Mouse (Mus musculus) hindbrain, embryonic 10.5 days (tissue): ENCODE results near the gene Padi1. TPM values are rescaled to one million over a fixed set of nuclear protein-coding genes. Genes with fewer than 3 reads are reported as not detected.

Source experiments
- DNase-seq: peaks from one replicate; pipeline ENCODE4 v3.0.0-alpha.2; 2017; ENCODE audit warnings: low spot score
- H3K27ac ChIP-seq: fragments of 300-500 bp; sonication (generic); 2 replicates; pipeline ENCODE4 v1.5.1; 2016; ENCODE audit warnings: mild to moderate bottlenecking, moderate library complexity
- H3K27me3 ChIP-seq: fragments of 300-500 bp; sonication (generic); 2 replicates; pipeline ENCODE4 v1.6.1; 2016; ENCODE audit warnings: mild to moderate bottlenecking; ENCODE audit not compliant: poor library complexity, insufficient read depth, severe bottlenecking
- H3K36me3 ChIP-seq: fragments of 300-500 bp; sonication (generic); 2 replicates; pipeline ENCODE4 v1.6.1; 2016; ENCODE audit warnings: mild to moderate bottlenecking, moderate library complexity
- H3K4me1 ChIP-seq: fragments of 300-500 bp; sonication (generic); replicated peaks from 2 replicates; pipeline ENCODE4 v1.6.1; 2016; ENCODE audit warnings: mild to moderate bottlenecking
- H3K4me3 ChIP-seq: fragments of 300-500 bp; sonication (generic); 2 replicates; pipeline ENCODE4 v1.5.1; 2016; ENCODE audit warnings: mild to moderate bottlenecking, moderate library complexity
- H3K9me3 ChIP-seq: fragments of 300-500 bp; sonication (generic); 2 replicates; pipeline ENCODE4 v1.6.1; 2016; ENCODE audit warnings: mild to moderate bottlenecking, moderate library complexity
- WGBS: fragments of 180-500 bp; shearing (Covaris S2); methylation state at CpG from one replicate; pipeline ENCODE4 v1.1.7; 2016; 5-methylcytosine and 5-hydroxymethylcytosine counted together
- polyA plus RNA-seq: library from polyadenylated mRNA; unstranded; fragments of >200 nt; fragmentation: Nextera tagmentation; extraction: Ambion mirVana; gene quantifications from 2 replicates; pipeline ENCODE4 v1.2.1, GENCODE M21; 2016

The Padi1 gene
- polyA plus RNA-seq, 1 experiment from 2014 or later = 0.07 TPM

DNA sequence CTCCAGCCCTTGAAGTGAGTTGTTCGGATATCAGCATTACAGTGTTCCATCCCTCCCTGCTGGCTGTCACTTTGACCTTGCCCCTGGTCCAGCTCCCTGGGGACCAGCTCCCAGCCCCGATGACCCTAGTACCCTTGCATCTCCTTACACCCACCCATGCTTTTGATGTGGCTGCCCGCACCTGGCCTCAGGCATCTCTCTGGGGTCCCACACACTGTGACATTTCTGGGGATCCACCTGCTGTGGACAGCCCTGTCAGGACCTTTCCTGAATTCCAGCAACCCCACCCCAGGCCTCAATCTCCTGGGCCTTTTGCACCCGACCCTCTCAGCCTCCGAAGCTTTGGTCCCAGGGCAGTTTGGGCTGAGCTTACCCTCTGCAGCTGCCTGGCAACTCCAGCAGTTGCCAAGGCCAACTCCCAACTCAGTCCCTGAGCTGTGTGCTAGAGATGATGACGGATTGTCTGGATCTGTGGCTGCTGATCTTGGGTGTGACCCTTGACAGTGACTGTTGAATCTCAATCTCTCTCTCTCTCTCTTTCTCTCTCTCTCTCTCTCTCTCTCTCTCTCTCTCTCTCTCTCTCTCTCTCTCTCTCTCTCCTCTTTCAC, 11.1 kb downstream of the Padi1 start:
- Histone ChIP-seq H3K27ac (no peak overlapping the region), H3K36me3 (no peaks in the 10 kb centered on the region), H3K4me1 (peaks cover 48% of the 10 kb centered on the region), H3K4me3 (no peak overlapping the region), H3K9me3 (no peaks in the 10 kb centered on the region), H3K27me3 (peaks cover 44% of the 10 kb centered on the region)
- no peak for DNase-seq
- WGBS = 55% methylated on average over 6 of the region's 6 CpGs

- no peaks in the 10 kb centered on the region for H3K9me3 ChIP-seq
- DNase-seq = no peak
- H3K27ac ChIP-seq = peak overlapping the region; percentile 24
- peaks cover 39% of the 10 kb centered on the region for H3K27me3 ChIP-seq
- peaks cover 44% of the 10 kb centered on the region for H3K4me1 ChIP-seq
- H3K36me3 ChIP-seq = no peaks in the 10 kb centered on the region
- 51% methylated on average over 8 of the region's 8 CpGs for WGBS
- H3K4me3 ChIP-seq = no peak overlapping the region
These were observed 12.8 kb downstream of the Padi1 start for GRCm38 (mm10) chr4:140832821-140833220.

GRCm38 (mm10) chr4:140831808-140832207, 13.8 kb downstream of the Padi1 start:
- Histone ChIP-seq H3K27ac (no peak overlapping the region), H3K36me3 (no peaks in the 10 kb centered on the region), H3K4me3 (no peak overlapping the region), H3K4me1 (peaks cover 42% of the 10 kb centered on the region), H3K9me3 (no peaks in the 10 kb centered on the region), H3K27me3 (peaks cover 35% of the 10 kb centered on the region)
- DNase-seq = no peak
- 87% methylated on average over 4 of the region's 4 CpGs for WGBS

DNA sequence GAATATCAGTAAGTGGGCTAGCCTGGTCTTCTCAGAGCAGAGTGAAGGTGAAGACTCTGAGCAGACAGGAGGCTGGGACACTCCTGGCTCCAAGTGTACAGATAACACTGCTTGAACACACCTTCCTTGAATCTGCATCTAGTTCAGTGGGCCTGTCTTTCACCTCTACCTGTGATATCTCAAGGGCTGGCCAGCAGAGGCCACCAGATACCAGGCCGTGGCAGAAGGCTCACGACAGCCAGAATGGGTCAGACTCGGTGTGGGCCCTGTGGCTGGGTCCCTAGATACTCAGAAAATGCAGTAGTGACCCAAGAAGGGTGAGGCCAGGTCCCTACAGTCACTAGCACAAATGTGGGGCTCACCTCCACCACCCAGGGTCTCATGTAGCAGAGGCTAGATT, 18.3 kb downstream of the Padi1 start:
- Histone ChIP-seq H3K27me3 (peaks cover 6% of the 10 kb centered on the region; the same call in 1 of the 2 replicates), H3K9me3 (peaks cover 6% of the 10 kb centered on the region; the same call in 1 of the 2 replicates), H3K36me3 (no peaks in the 10 kb centered on the region), H3K4me3 (no peak overlapping the region), H3K27ac (no peak overlapping the region), H3K4me1 (peaks cover 3% of the 10 kb centered on the region; the same call in 1 of the 2 replicates)
- 64% methylated on average over 3 of the region's 3 CpGs for WGBS
- DNase-seq = no peak

- Histone ChIP-seq H3K9me3 (peaks cover 6% of the 10 kb centered on the region; the same call in 1 of the 2 replicates), H3K27me3 (peaks cover 6% of the 10 kb centered on the region; the same call in 1 of the 2 replicates), H3K4me3 (no peak overlapping the region), H3K4me1 (peaks cover 3% of the 10 kb centered on the region; the same call in 1 of the 2 replicates), H3K27ac (peak overlapping the region; percentile 12; the same call in 1 of the 2 replicates), H3K36me3 (no peaks in the 10 kb centered on the region)
- no peak for DNase-seq
- WGBS = 55% methylated on average over 11 of the region's 11 CpGs
These were observed 19.6 kb downstream of the Padi1 start for GRCm38 (mm10) chr4:140825942-140826341.

GRCm38 (mm10) chr4:140821988-140822387, 23.6 kb downstream of the Padi1 start:
- Histone ChIP-seq H3K4me3 (no peak overlapping the region), H3K9me3 (peaks cover 6% of the 10 kb centered on the region; the same call in 1 of the 2 replicates), H3K4me1 (peaks cover 3% of the 10 kb centered on the region; the same call in 1 of the 2 replicates), H3K27me3 (no peaks in the 10 kb centered on the region), H3K36me3 (no peaks in the 10 kb centered on the region), H3K27ac (no peak overlapping the region)
- DNase-seq = peak; percentile 57
- WGBS = 71% methylated on average over 5 of the region's 5 CpGs

GRCm38 (mm10) chr4:140817413-140817812, 28.2 kb downstream of the Padi1 start:
- Histone ChIP-seq H3K36me3 (no peaks in the 10 kb centered on the region), H3K9me3 (no peaks in the 10 kb centered on the region), H3K27ac (no peak overlapping the region), H3K4me3 (no peak overlapping the region), H3K4me1 (peaks cover 36% of the 10 kb centered on the region), H3K27me3 (peaks cover 35% of the 10 kb centered on the region)
- WGBS = 90% methylated on average over 8 of the region's 8 CpGs
- no peak for DNase-seq

GRCm38 (mm10) chr4:140815996-140816917, 29.3 kb downstream of the Padi1 start:
- no peak overlapping the region for H3K4me3 ChIP-seq
- no peaks in the 10 kb centered on the region for H3K9me3 ChIP-seq
- peaks cover 39% of the 10 kb centered on the region for H3K4me1 ChIP-seq
- no peak overlapping the region for H3K27ac ChIP-seq
- H3K27me3 ChIP-seq = peaks cover 35% of the 10 kb centered on the region
- 77% methylated on average over 10 of the region's 10 CpGs for WGBS
- DNase-seq = no peak
- H3K36me3 ChIP-seq = no peaks in the 10 kb centered on the region

GRCm38 (mm10) chr4:140815496-140815895, 30.1 kb downstream of the Padi1 start:
- 81% methylated on average over 5 of the region's 5 CpGs for WGBS
- H3K4me1 ChIP-seq = peaks cover 44% of the 10 kb centered on the region

DNA sequence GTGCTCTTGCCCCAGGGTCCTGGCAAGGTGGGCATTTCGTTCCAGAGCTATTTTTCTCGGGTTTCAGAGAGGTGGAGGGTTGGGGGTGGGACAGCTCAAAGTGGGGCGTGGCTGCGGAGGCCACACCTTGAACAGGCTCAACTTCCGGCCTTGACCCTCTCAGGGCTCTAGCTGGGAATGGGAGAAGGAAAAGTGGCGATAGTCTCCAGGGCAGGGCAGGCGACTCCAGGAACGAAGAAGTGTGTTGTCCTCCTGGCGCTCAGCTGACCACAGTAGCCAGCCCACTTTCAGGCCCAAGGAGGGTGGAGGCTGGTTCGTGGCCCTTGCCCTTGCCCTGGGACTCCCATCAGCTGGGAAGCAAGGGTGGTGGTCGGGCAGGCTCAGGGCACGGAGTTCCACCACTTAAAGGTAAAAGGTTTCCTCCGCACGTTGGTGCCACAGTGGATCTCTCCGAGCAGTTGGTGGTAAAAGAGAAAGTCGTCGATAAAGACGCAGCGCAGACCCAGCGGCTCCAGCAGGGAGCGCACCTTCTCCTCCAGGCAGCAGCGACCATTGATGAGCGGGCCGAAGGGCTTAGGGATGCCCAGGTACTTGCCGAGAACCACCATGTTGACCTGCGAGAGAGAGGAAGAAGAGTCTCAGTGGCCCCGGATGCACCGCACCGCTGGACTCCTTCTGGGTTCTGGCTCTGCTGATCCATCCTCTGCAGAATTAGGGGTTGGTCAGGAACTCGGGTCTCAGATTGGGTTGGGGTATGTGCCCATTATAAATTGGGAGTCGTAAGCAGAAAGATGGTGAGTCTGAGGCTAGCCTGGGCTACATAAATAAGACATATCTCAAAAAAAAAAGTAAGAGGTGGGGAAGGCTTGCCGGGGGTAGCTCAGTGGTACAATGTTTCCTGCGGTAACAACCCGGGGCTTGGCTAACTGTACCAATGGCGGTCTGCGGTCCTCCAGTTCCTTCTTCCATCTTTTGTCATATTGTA, 31.0 kb downstream of the Padi1 start:
- peaks cover 35% of the 10 kb centered on the region for H3K27me3 ChIP-seq
- H3K4me1 ChIP-seq = peaks cover 48% of the 10 kb centered on the region
- H3K36me3 ChIP-seq = no peaks in the 10 kb centered on the region
- 24% methylated on average over 36 of the region's 36 CpGs for WGBS
- peak; percentile 52 for DNase-seq
- peak overlapping the region; percentile 76 for H3K27ac ChIP-seq
- peak overlapping the region; percentile 49 for H3K4me3 ChIP-seq
- no peaks in the 10 kb centered on the region for H3K9me3 ChIP-seq

More at GRCm38 (mm10) chr4:140815496-140815895, 30.1 kb downstream of the Padi1 start:
- Histone ChIP-seq H3K27ac (no peak overlapping the region), H3K9me3 (no peaks in the 10 kb centered on the region), H3K36me3 (no peaks in the 10 kb centered on the region), H3K4me3 (no peak overlapping the region), H3K27me3 (peaks cover 35% of the 10 kb centered on the region)
- no peak for DNase-seq

DNA sequence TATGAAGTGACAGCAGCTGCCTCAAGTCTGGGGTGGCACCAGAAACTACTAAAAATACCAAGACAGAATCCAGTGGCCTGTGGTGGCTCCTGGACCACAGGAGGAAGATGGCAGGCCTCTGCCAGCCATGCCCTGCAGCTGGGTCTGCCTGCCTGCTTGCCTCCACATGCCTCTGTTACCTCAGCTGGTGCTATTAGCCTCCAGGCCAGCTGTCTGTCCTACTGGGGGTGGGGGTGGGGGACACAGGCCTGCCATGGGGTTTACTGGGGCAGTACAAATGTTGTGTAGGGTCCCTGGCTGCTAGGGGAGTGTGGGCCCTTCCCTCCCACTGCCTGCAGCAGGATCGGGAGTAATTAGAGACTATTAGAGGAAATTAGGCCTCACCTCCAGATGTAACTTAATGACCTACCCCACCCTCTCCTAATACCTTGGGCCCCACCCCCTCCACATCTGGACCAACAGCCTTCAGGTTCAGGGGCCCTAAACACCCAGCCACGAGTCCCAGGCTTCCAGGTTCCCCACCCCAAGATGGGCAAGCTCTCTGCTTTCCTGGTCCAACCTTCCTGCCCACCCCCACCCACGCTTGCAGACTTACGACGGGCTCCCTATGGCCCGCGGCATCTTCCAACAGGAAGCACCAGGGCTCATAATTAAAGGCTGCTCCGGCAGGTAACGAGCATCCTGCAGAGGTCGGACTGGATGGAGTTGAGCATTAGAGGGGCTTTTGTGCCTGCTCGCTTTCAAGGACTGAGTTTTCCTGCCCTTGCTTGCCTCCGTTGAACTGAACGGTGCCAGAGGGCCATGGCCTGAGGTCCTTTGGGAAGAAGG, 32.0 kb downstream of the Padi1 start:
- H3K4me1 ChIP-seq = peaks cover 48% of the 10 kb centered on the region
- no peak for DNase-seq
- peak overlapping the region; percentile 76; the same call in 1 of the 2 replicates for H3K27ac ChIP-seq
- H3K36me3 ChIP-seq = no peaks in the 10 kb centered on the region
- H3K9me3 ChIP-seq = no peaks in the 10 kb centered on the region
- peak overlapping the region; percentile 49 for H3K4me3 ChIP-seq
- 30% methylated on average over 13 of the region's 13 CpGs for WGBS
- H3K27me3 ChIP-seq = peaks cover 35% of the 10 kb centered on the region
